Mouse (Mus musculus) CD8-positive naive resting alpha-beta T cell, adult 57 days (primary cell): ENCODE data around the gene Ttll2. TPM values are rescaled to one million over a fixed set of nuclear protein-coding genes. Genes with fewer than 3 reads are reported as not detected.

Source experiments
- total RNA-seq: library from RNA; stranded (reverse); gene quantifications from one replicate; pipeline ENCODE4 v1.2.4, GENCODE M21; 2023

The Ttll2 gene
- not detected for total RNA-seq

GRCm38 (mm10) chr17:7352596-7352995, at the start of gene Ttll2:
Gene Ttll2 (minus strand): TSS chr17:7352696.

GRCm38 (mm10) chr17:7385364-7385763, 32.9 kb upstream of the Ttll2 start, which contains the start of gene Unc93a2:
Gene Unc93a2 (minus strand): TSS chr17:7385464.

GRCm38 (mm10) chr17:7371879-7372278, 19.4 kb upstream of the Ttll2 start, which contains the start of gene Gm49630:
Gene Gm49630 (minus strand): TSS chr17:7371979.

GRCm38 (mm10) chr17:7324346-7324745, 28.1 kb downstream of the Ttll2 start, which contains the start of gene Tcp10a:
Gene Tcp10a (plus strand): TSS chr17:7324646.

Other genes starting within 250 kb of the Ttll2 start
- gene Rps6ka2, start 182.6 kb downstream of the Ttll2 start, total RNA-seq, result 7.8 TPM
- not detected for gene Tcp10a, start 28.1 kb downstream of the Ttll2 start, total RNA-seq
- not detected for gene Gm49630, start 19.3 kb upstream of the Ttll2 start, total RNA-seq
- gene Unc93a2, start 32.8 kb upstream of the Ttll2 start, total RNA-seq, result not detected